In genomic region chr7:109868498-109868897, GRCm38 (mm10) we compare ENCODE assay signal across 14 mouse cellular contexts. TPM values are rescaled to one million over a fixed set of nuclear protein-coding genes. Genes with fewer than 3 reads are reported as not detected.
DNase-seq lines count a peak whose midpoint lies in the region; ATAC-seq lines count a peak whose summit lies in the region.
"Had no signal": no experiment of that assay in that cellular context is flagged by ENCODE, and none has a peak within 500 bp of the region (broad histone marks: within the 10 kb centered on the region; RNA-seq: fewer than 3 reads in every experiment).

No protein-coding gene starts in this region.

- H3K9me3 ChIP-seq in hindbrain, embryonic 16.5 days (ENCODE audit: control insufficient read depth, low read length) = no peaks in the 10 kb centered on the region
- no peaks in the 10 kb centered on the region for H3K9me3 ChIP-seq in hindbrain, embryonic 14.5 days (ENCODE audit: control insufficient read depth, low read length)
- no peaks in the 10 kb centered on the region for H3K9me3 ChIP-seq in embryonic facial prominence, embryonic 10.5 days
- H3K9me3 ChIP-seq: liver, embryonic 12.5 days; neural tube, embryonic 13.5 days had no signal

- H3K9ac ChIP-seq in hindbrain, embryonic 16.5 days (ENCODE audit: low read depth, low read length) = no peak overlapping the region
- H3K9ac ChIP-seq in hindbrain, embryonic 14.5 days = no peak overlapping the region
- H3K9ac ChIP-seq: liver, embryonic 12.5 days; neural tube, embryonic 13.5 days had no signal

- DNase-seq in hindbrain, embryonic 14.5 days (ENCODE audit: low spot score) = no peak
- DNase-seq in ES-CJ7 (ENCODE audit: low read depth, low spot score) = peak; percentile 61
- DNase-seq in embryonic facial prominence, embryonic 10.5 days (ENCODE audit: low spot score) = peak; percentile 30
- peak; percentile 51 for DNase-seq in lung, postnatal 36 days
- DNase-seq in kidney, adult 8-10 months = no peak
- no peak for DNase-seq in heart, adult 8-10 months (ENCODE audit: low spot score)
- DNase-seq: adrenal gland, postnatal 14 days; gastrocnemius, postnatal 10 days; layer of hippocampus, adult 9-11 months; thymus, adult 18-20 months had no signal

- H3K27me3 ChIP-seq in hindbrain, embryonic 16.5 days (replicated peaks; ENCODE audit: control insufficient read depth, insufficient read depth, low read length) = no peaks in the 10 kb centered on the region; the same call in 1 of the 2 replicates
- H3K27me3 ChIP-seq in hindbrain, embryonic 14.5 days (ENCODE audit: control insufficient read depth, insufficient read depth, low read length) = peaks cover 15% of the 10 kb centered on the region; the same call in 1 of the 2 replicates
- peaks cover 53% of the 10 kb centered on the region for H3K27me3 ChIP-seq in embryonic facial prominence, embryonic 10.5 days (replicated peaks; ENCODE audit: low read depth, poor library complexity, severe bottlenecking)

- ATAC-seq in hindbrain, embryonic 16.5 days = peak; percentile 12; the same call in 1 of the 2 replicates
- ATAC-seq in hindbrain, embryonic 14.5 days (ENCODE audit: low FRiP score) = no peak
- ATAC-seq in megakaryocyte-erythroid progenitor cell, adult 5-6 weeks (replicated peaks; ENCODE audit: low FRiP score, low TSS enrichment, poor library complexity, severe bottlenecking) = no peak
- ATAC-seq: liver, embryonic 12.5 days had no signal

- no peak overlapping the region for H3K27ac ChIP-seq in hindbrain, embryonic 16.5 days (ENCODE audit: low read depth, low read length)
- no peak overlapping the region for H3K27ac ChIP-seq in hindbrain, embryonic 14.5 days
- no peak overlapping the region for H3K27ac ChIP-seq in embryonic facial prominence, embryonic 10.5 days (replicated peaks)
- H3K27ac ChIP-seq: liver, embryonic 12.5 days; neural tube, embryonic 13.5 days had no signal

- no peaks in the 10 kb centered on the region for H3K36me3 ChIP-seq in hindbrain, embryonic 16.5 days (ENCODE audit: control insufficient read depth, insufficient read depth, low read length)
- no peaks in the 10 kb centered on the region for H3K36me3 ChIP-seq in hindbrain, embryonic 14.5 days (replicated peaks; ENCODE audit: control insufficient read depth, insufficient read depth)
- H3K36me3 ChIP-seq in embryonic facial prominence, embryonic 10.5 days (replicated peaks) = no peaks in the 10 kb centered on the region
- H3K36me3 ChIP-seq: liver, embryonic 12.5 days; neural tube, embryonic 13.5 days had no signal

- no peak overlapping the region for H3K4me3 ChIP-seq in hindbrain, embryonic 16.5 days (ENCODE audit: low read length)
- no peak overlapping the region for H3K4me3 ChIP-seq in hindbrain, embryonic 14.5 days (replicated peaks; ENCODE audit: low read length)
- H3K4me3 ChIP-seq in embryonic facial prominence, embryonic 10.5 days = no peak overlapping the region
- H3K4me3 ChIP-seq: liver, embryonic 12.5 days; neural tube, embryonic 13.5 days had no signal

- no peak overlapping the region for H3K4me2 ChIP-seq in hindbrain, embryonic 16.5 days (ENCODE audit: low read length)
- H3K4me2 ChIP-seq in hindbrain, embryonic 14.5 days (replicated peaks) = no peak overlapping the region
- H3K4me2 ChIP-seq: liver, embryonic 12.5 days; neural tube, embryonic 13.5 days had no signal

- WGBS in hindbrain, embryonic 16.5 days = 21% methylated on average over 3 of the region's 3 CpGs
- 13% methylated on average over 3 of the region's 3 CpGs for WGBS in hindbrain, embryonic 14.5 days
- 42% methylated on average over 3 of the region's 3 CpGs for WGBS in embryonic facial prominence, embryonic 10.5 days

- peaks cover 8% of the 10 kb centered on the region for H3K4me1 ChIP-seq in hindbrain, embryonic 16.5 days (ENCODE audit: control insufficient read depth, insufficient read depth, low read depth, low read length)
- H3K4me1 ChIP-seq in hindbrain, embryonic 14.5 days (replicated peaks; ENCODE audit: control insufficient read depth, insufficient read depth, low read length) = peaks cover 8% of the 10 kb centered on the region
- H3K4me1 ChIP-seq in embryonic facial prominence, embryonic 10.5 days = peaks cover 31% of the 10 kb centered on the region

RNA-seq across cellular contexts. Expression of gene Scube2, which starts 3.0 kb away (rescaled TPM):
- polyA plus RNA-seq in hindbrain, embryonic 16.5 days (2015; fragmentation: Nextera tagmentation; extraction: Ambion mirVana) = 2.5 TPM in 2 replicates
- polyA plus RNA-seq in hindbrain, embryonic 14.5 days (2014; fragmentation: Nextera tagmentation; extraction: Ambion mirVana) = 1.7 and 2.1 TPM in 2 replicates
- 0.77 and 4.1 TPM in 2 replicates for polyA plus RNA-seq in embryonic facial prominence, embryonic 10.5 days (2016; fragmentation: Nextera tagmentation; extraction: Ambion mirVana)
- total RNA-seq in megakaryocyte-erythroid progenitor cell, adult 5-6 weeks (2014; fragmentation: Nextera tagmentation) = not detected in 2 replicates
- total RNA-seq in megakaryocyte-erythroid progenitor cell, adult 5-6 weeks (2017) = not detected in 2 replicates
- total RNA-seq in heart, adult 8-10 months (2022) = 10 to 100 TPM; 24.5 to 32.4 (median 28.6) TPM

Comparison
In these comparisons a context has a peak if more than half of its experiments do, and no peak if none do; other contexts are left out.
1. DNase-seq: peak in ES-CJ7 (single experiment), embryonic facial prominence, embryonic 10.5 days (single experiment) and lung, postnatal 36 days (single experiment); none in hindbrain, embryonic 14.5 days (single experiment), kidney, adult 8-10 months (0 of 2) and heart, adult 8-10 months (single experiment).